Mouse (Mus musculus) liver, postnatal 0 days (tissue): ENCODE results near the gene Zmynd11.

Experiments
- CTCF ChIP-seq: sonication (generic); IDR thresholded peaks from 2 replicates; pipeline ENCODE4 v1.5.1; 2016; ENCODE audit warnings: antibody characterized with exemption, low read depth
- EP300 ChIP-seq: IDR thresholded peaks from 2 replicates; pipeline ENCODE4 v1.6.1; 2016; ENCODE audit warnings: antibody characterized with exemption, low read depth, mild to moderate bottlenecking

- TF ChIP-seq CTCF: no peak
- TF ChIP-seq EP300: no peak
Observed at GRCm38 (mm10) chr13:9763828-9764645, 1.1 kb downstream of the Zmynd11 start.
